Mouse (Mus musculus): ENCODE results near the gene Cox7a1. TPM values are rescaled to one million over a fixed set of nuclear protein-coding genes. Genes with fewer than 3 reads are reported as not detected.

Gene Cox7a1
- polyA plus RNA-seq, 1 experiment: 0.43 TPM

- Histone ChIP-seq H3K4me1 (ENCODE audit: control insufficient read depth, insufficient read depth, insufficient read length) (no peaks in the 10 kb centered on the region; the same call in 1 of the 2 replicates), H3K4me3 (ENCODE audit: extremely low read depth, insufficient read depth, insufficient read length) (peak within 1 kb of the TSS; percentile 85), H3K27ac (ENCODE audit: insufficient read depth, low read length) (peak within 1 kb of the TSS; percentile 88), H3K27me3 (ENCODE audit: control insufficient read depth, insufficient read depth, low read length) (no peaks in the 10 kb centered on the region), H3K36me3 (ENCODE audit: control insufficient read depth, insufficient read depth, low read length) (peaks cover 2% of the 10 kb centered on the region)
- TF ChIP-seq POLR2A (IDR thresholded peaks at IDR 0.05; ENCODE audit: low read depth, low read length): peak; percentile 53
- no peak for TF ChIP-seq CTCF (IDR thresholded peaks at IDR 0.05; ENCODE audit: extremely low read depth, insufficient read depth, insufficient read length, insufficient replicate concordance)
- WGBS: under 1% methylated on average over 66 of the region's 67 CpGs
- peak; percentile 94 to 95 for DNase-seq (ENCODE audit: low read depth in 1 of 2, low spot score in 2 of 2)
Measured at GRCm38 (mm10) chr7:30231669-30232454, 47.9 kb downstream of the Cox7a1 start, which contains the start of the genes Polr2i and Tbcb. Gene Polr2i, plus strand, starts transcription at chr7:30231948. Gene Tbcb, minus strand, starts transcription at chr7:30232272.

GRCm38 (mm10) chr7:30232631-30233148 is 48.7 kb downstream of the Cox7a1 start:
- Histone ChIP-seq H3K4me1 (ENCODE audit: control insufficient read depth, insufficient read depth, insufficient read length) (no peaks in the 10 kb centered on the region; the same call in 1 of the 2 replicates), H3K27ac (ENCODE audit: insufficient read depth, low read length) (0 out of 2 replicates have a peak overlapping the region, but pooled peaks have one; percentile 27), H3K27me3 (ENCODE audit: control insufficient read depth, insufficient read depth, low read length) (no peaks in the 10 kb centered on the region), H3K36me3 (ENCODE audit: control insufficient read depth, insufficient read depth, low read length) (no peaks in the 10 kb centered on the region; the same call in none of the 2 replicates), H3K4me3 (ENCODE audit: extremely low read depth, insufficient read depth, insufficient read length) (peak overlapping the region; percentile 85)
- peak in 1 of 2 experiments; percentile 45 for DNase-seq (ENCODE audit: low read depth in 1 of 2, low spot score in 2 of 2)
- 7% methylated on average over 24 of the region's 24 CpGs for WGBS
- TF ChIP-seq CTCF (IDR thresholded peaks at IDR 0.05; ENCODE audit: extremely low read depth, insufficient read depth, insufficient read length, insufficient replicate concordance): peak; percentile 26; the same call in 1 of the 2 replicates
- no peak for TF ChIP-seq POLR2A (IDR thresholded peaks at IDR 0.05; ENCODE audit: low read depth, low read length)

- no peak for TF ChIP-seq CTCF (IDR thresholded peaks at IDR 0.05; ENCODE audit: extremely low read depth, insufficient read depth, insufficient read length, insufficient replicate concordance)
- TF ChIP-seq POLR2A (IDR thresholded peaks at IDR 0.05; ENCODE audit: low read depth, low read length): no peak
- Histone ChIP-seq H3K4me1 (ENCODE audit: control insufficient read depth, insufficient read depth, insufficient read length) (no peaks in the 10 kb centered on the region; the same call in 1 of the 2 replicates), H3K27me3 (ENCODE audit: control insufficient read depth, insufficient read depth, low read length) (no peaks in the 10 kb centered on the region), H3K27ac (ENCODE audit: insufficient read depth, low read length) (no peak overlapping the region), H3K4me3 (ENCODE audit: extremely low read depth, insufficient read depth, insufficient read length) (no peak overlapping the region), H3K36me3 (ENCODE audit: control insufficient read depth, insufficient read depth, low read length) (no peaks in the 10 kb centered on the region; the same call in none of the 2 replicates)
- WGBS: 91% methylated on average over 20 of the region's 20 CpGs
- DNase-seq (ENCODE audit: low read depth in 1 of 2, low spot score in 2 of 2): no peak
Measured at GRCm38 (mm10) chr7:30233387-30233786, 49.4 kb downstream of the Cox7a1 start.

- no peaks in the 10 kb centered on the region; the same call in 1 of the 2 replicates for H3K4me1 ChIP-seq (ENCODE audit: control insufficient read depth, insufficient read depth, insufficient read length)
- 94% methylated on average over 15 of the region's 15 CpGs for WGBS
- no peak for DNase-seq (ENCODE audit: low read depth in 1 of 2, low spot score in 2 of 2)
- H3K36me3 ChIP-seq (ENCODE audit: control insufficient read depth, insufficient read depth, low read length): no peaks in the 10 kb centered on the region; the same call in 1 of the 2 replicates
- TF ChIP-seq CTCF (IDR thresholded peaks at IDR 0.05; ENCODE audit: extremely low read depth, insufficient read depth, insufficient read length, insufficient replicate concordance) (no peak), POLR2A (IDR thresholded peaks at IDR 0.05; ENCODE audit: low read depth, low read length) (no peak)
- no peak overlapping the region for H3K27ac ChIP-seq (ENCODE audit: insufficient read depth, low read length)
- H3K4me3 ChIP-seq (ENCODE audit: extremely low read depth, insufficient read depth, insufficient read length): no peak overlapping the region
- H3K27me3 ChIP-seq (ENCODE audit: control insufficient read depth, insufficient read depth, low read length): no peaks in the 10 kb centered on the region
Measured at GRCm38 (mm10) chr7:30234276-30234858, 50.4 kb downstream of the Cox7a1 start.

- no peak for TF ChIP-seq CTCF (IDR thresholded peaks at IDR 0.05; ENCODE audit: extremely low read depth, insufficient read depth, insufficient read length, insufficient replicate concordance)
- no peak for TF ChIP-seq POLR2A (IDR thresholded peaks at IDR 0.05; ENCODE audit: low read depth, low read length)
- H3K36me3 ChIP-seq (ENCODE audit: control insufficient read depth, insufficient read depth, low read length): no peaks in the 10 kb centered on the region; the same call in 1 of the 2 replicates
- H3K4me3 ChIP-seq (ENCODE audit: extremely low read depth, insufficient read depth, insufficient read length): no peak overlapping the region
- 97% methylated on average over 8 of the region's 8 CpGs for WGBS
- H3K4me1 ChIP-seq (ENCODE audit: control insufficient read depth, insufficient read depth, insufficient read length): no peaks in the 10 kb centered on the region; the same call in 1 of the 2 replicates
- H3K27ac ChIP-seq (ENCODE audit: insufficient read depth, low read length): no peak overlapping the region
- H3K27me3 ChIP-seq (ENCODE audit: control insufficient read depth, insufficient read depth, low read length): no peaks in the 10 kb centered on the region
- DNase-seq (ENCODE audit: low read depth in 1 of 2, low spot score in 2 of 2): no peak
Measured at GRCm38 (mm10) chr7:30235091-30235490, 51.1 kb downstream of the Cox7a1 start.

GRCm38 (mm10) chr7:30235625-30236024 is 51.7 kb downstream of the Cox7a1 start, which contains the start of gene Ovol3:
Gene Ovol3, minus strand, starts transcription at chr7:30235725.
- Histone ChIP-seq H3K36me3 (ENCODE audit: control insufficient read depth, insufficient read depth, low read length) (no peaks in the 10 kb centered on the region; the same call in 1 of the 2 replicates), H3K27ac (ENCODE audit: insufficient read depth, low read length) (no peak within 1 kb of the TSS), H3K27me3 (ENCODE audit: control insufficient read depth, insufficient read depth, low read length) (no peaks in the 10 kb centered on the region), H3K4me1 (ENCODE audit: control insufficient read depth, insufficient read depth, insufficient read length) (no peaks in the 10 kb centered on the region; the same call in 1 of the 2 replicates), H3K4me3 (ENCODE audit: extremely low read depth, insufficient read depth, insufficient read length) (no peak within 1 kb of the TSS)
- no peak for DNase-seq (ENCODE audit: low read depth in 1 of 2, low spot score in 2 of 2)
- WGBS: 92% methylated on average over 4 of the region's 4 CpGs
- no peak for TF ChIP-seq POLR2A (IDR thresholded peaks at IDR 0.05; ENCODE audit: low read depth, low read length)
- no peak for TF ChIP-seq CTCF (IDR thresholded peaks at IDR 0.05; ENCODE audit: extremely low read depth, insufficient read depth, insufficient read length, insufficient replicate concordance)

Other genes with a start within 250 kb of the Cox7a1 start
- gene Zfp74, start 230.1 kb upstream of the Cox7a1 start, polyA plus RNA-seq (2012; rRNA removed): 4.0 and 6.0 TPM in 2 replicates
- 3.0 and 3.1 TPM in 2 replicates for gene Zfp568, start 200.2 kb upstream of the Cox7a1 start, polyA plus RNA-seq (2012; rRNA removed)
- 1.1 and 1.4 TPM in 2 replicates for gene Zfp14, start 132.8 kb upstream of the Cox7a1 start, polyA plus RNA-seq (2012; rRNA removed)
- gene Zfp82, start 111.2 kb upstream of the Cox7a1 start, polyA plus RNA-seq (2012; rRNA removed): 0.40 and 0.81 TPM in 2 replicates
- gene Gm26920, start 93.7 kb upstream of the Cox7a1 start, polyA plus RNA-seq (2012; rRNA removed): 0.16 TPM in 1 of 2 replicates, not detected in the other
- gene Zfp566, start 93.6 kb upstream of the Cox7a1 start, polyA plus RNA-seq (2012; rRNA removed): 1.1 and 2.2 TPM in 2 replicates
- 9.3 and 11.3 TPM in 2 replicates for gene Zfp260, start 89.4 kb upstream of the Cox7a1 start, polyA plus RNA-seq (2012; rRNA removed)
- 0.92 and 1.9 TPM in 2 replicates for gene Zfp382, start 62.2 kb upstream of the Cox7a1 start, polyA plus RNA-seq (2012; rRNA removed)
- 7.3 and 8.8 TPM in 2 replicates for gene Zfp146, start 14.4 kb upstream of the Cox7a1 start, polyA plus RNA-seq (2012; rRNA removed)
- 414 and 469 TPM in 2 replicates for gene Capns1, start 14.7 kb downstream of the Cox7a1 start, polyA plus RNA-seq (2012; rRNA removed)
- 51.5 and 60.8 TPM in 2 replicates for gene Polr2i, start 47.8 kb downstream of the Cox7a1 start, polyA plus RNA-seq (2012; rRNA removed)
- gene Tbcb, start 48.1 kb downstream of the Cox7a1 start, polyA plus RNA-seq (2012; rRNA removed): 21.5 and 24.6 TPM in 2 replicates
- 0.13 TPM in 1 of 2 replicates, not detected in the other for gene Ovol3, start 51.6 kb downstream of the Cox7a1 start, polyA plus RNA-seq (2012; rRNA removed)
- gene Thap8, start 96.0 kb downstream of the Cox7a1 start, polyA plus RNA-seq (2012; rRNA removed): 0.14 and 0.18 TPM in 2 replicates
- 15.7 and 21.5 TPM in 2 replicates for gene Wdr62, start 96.3 kb downstream of the Cox7a1 start, polyA plus RNA-seq (2012; rRNA removed)
- 10.0 and 13.2 TPM in 2 replicates for gene Clip3, start 107.6 kb downstream of the Cox7a1 start, polyA plus RNA-seq (2012; rRNA removed)
- gene Alkbh6, start 124.6 kb downstream of the Cox7a1 start, polyA plus RNA-seq (2012; rRNA removed): 86.3 and 144 TPM in 2 replicates
- gene Syne4, start 130.7 kb downstream of the Cox7a1 start, polyA plus RNA-seq (2012; rRNA removed): 14.7 and 21.1 TPM in 2 replicates
- gene E130208F15Rik, start 137.6 kb downstream of the Cox7a1 start, polyA plus RNA-seq (2012; rRNA removed): 0.58 and 0.89 TPM in 2 replicates
- 13.4 and 25.8 TPM in 2 replicates for gene Sdhaf1, start 139.8 kb downstream of the Cox7a1 start, polyA plus RNA-seq (2012; rRNA removed)
- 2.7 and 3.2 TPM in 2 replicates for gene Lrfn3, start 178.6 kb downstream of the Cox7a1 start, polyA plus RNA-seq (2012; rRNA removed)
- 569 and 738 TPM in 2 replicates for gene Tyrobp, start 229.6 kb downstream of the Cox7a1 start, polyA plus RNA-seq (2012; rRNA removed)
- gene Hcst, start 235.7 kb downstream of the Cox7a1 start, polyA plus RNA-seq (2012; rRNA removed): 178 and 278 TPM in 2 replicates
- 55.1 and 70.8 TPM in 2 replicates for gene Nfkbid, start 237.6 kb downstream of the Cox7a1 start, polyA plus RNA-seq (2012; rRNA removed)

All from spleen, adult 2 months (tissue).